Mouse (Mus musculus): ENCODE data around the gene Mrpl11. TPM values are rescaled to one million over a fixed set of nuclear protein-coding genes. Genes with fewer than 3 reads are reported as not detected.
"Not testable (repeated sequence)": the region's sequence is repeated elsewhere in the genome, so short reads cannot be mapped to it uniquely, and the experiment has no call there.

Gene Mrpl11
- polyA plus RNA-seq, 2 experiments from 2014 or later: 79.9 to 91.1 TPM

GRCm38 (mm10) chr19:4994043-4994442 lies 32.1 kb downstream of the Mrpl11 start:
- ATAC-seq: no peak

GRCm38 (mm10) chr19:4999445-5000140 lies 37.6 kb downstream of the Mrpl11 start:
- no peak for ATAC-seq

- ATAC-seq: peak; percentile 90
Observed at GRCm38 (mm10) chr19:5001666-5002406, 39.9 kb downstream of the Mrpl11 start.

DNA sequence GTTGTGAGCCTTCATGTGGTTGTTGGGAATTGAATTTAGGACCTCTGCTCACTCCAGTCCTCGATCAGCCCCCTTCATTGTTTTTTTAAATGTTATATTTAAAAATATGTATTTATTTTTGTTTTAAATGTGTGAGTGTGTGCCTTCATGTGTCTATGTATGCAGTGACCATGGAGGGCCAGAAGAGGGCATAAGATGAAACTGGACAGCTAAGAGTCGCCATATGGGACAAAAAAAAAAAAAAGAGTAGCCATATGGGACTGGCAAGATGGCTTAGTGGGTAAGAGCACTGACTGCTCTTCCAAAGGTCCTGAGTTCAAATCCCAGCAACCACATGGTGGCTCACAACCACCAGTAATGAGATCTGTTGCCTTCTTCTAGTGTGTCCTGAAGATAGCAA lies 41.7 kb downstream of the Mrpl11 start:
- not testable (repeated sequence) for ATAC-seq

GRCm38 (mm10) chr19:5004925-5005324 lies 43.0 kb downstream of the Mrpl11 start:
- ATAC-seq: no peak

DNA sequence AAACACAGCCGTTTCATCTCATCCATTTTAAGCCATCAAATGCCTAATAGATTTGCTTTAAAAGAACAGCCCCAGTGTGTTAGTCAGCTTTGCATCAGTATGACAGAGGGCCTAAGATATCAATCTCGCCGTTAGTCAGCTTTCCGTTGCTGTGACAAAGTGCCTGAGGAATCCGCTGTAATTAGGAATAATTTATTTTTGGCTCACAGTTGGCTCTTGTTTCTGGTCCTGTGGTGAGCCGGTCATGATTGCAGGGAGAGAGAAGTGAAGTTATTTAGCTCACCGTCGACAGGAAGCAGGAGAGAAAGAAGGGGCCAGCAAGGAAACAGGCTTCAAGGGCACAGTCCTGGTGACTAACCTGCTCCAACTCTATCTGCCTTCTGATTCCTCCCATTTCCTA lies 51.2 kb downstream of the Mrpl11 start:
- ATAC-seq: no peak

DNA sequence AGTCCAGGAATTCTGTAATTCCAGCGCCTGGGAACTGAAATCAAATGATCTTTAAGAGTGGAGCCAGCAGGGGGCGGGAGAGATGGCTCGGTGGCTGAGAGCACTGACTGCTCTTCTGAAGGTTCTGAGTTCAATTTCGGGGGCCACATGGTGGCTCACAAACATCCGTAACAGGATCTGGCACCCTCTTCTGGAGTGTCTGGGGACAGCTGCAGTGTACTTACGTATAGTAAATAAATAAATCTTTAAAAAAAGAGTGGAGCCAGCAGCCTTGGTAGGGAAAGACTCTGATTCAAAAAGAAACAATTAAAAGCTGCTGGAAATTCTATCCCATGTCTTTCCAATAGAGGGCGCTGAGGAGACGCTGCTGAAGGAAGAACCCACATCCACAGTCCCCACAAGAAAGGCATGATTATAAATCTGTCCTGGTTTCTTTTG lies 53.0 kb downstream of the Mrpl11 start:
- no peak for ATAC-seq

- ATAC-seq: no peak
Observed at GRCm38 (mm10) chr19:5016221-5016742, 54.3 kb downstream of the Mrpl11 start.

Other genes with a start within 250 kb of the Mrpl11 start
- gene Rbm4b, start 205.7 kb upstream of the Mrpl11 start, polyA plus RNA-seq (2017; shearing (Covaris generic)): 100 to 1,000 TPM in 1 of 2 experiments, 10 to 100 TPM in 1; 87.2 to 107 TPM
- 10 to 100 TPM; 25.8 to 50.9 TPM for gene Rbm4, start 168.2 kb upstream of the Mrpl11 start, polyA plus RNA-seq (2017; shearing (Covaris generic))
- gene Gm21992, start 150.5 kb upstream of the Mrpl11 start, polyA plus RNA-seq (2017; shearing (Covaris generic)): 10 to 100 TPM; 36.1 to 36.5 TPM
- 10 to 100 TPM; 18.3 to 54.9 TPM for gene Rbm14, start 150.5 kb upstream of the Mrpl11 start, polyA plus RNA-seq (2017; shearing (Covaris generic))
- 100 to 1,000 TPM in 1 of 2 experiments, 10 to 100 TPM in 1; 94.7 to 162 TPM for gene Ccs, start 122.8 kb upstream of the Mrpl11 start, polyA plus RNA-seq (2017; shearing (Covaris generic))
- not detected for gene Ccdc87, start 122.8 kb upstream of the Mrpl11 start, polyA plus RNA-seq (2017; shearing (Covaris generic))
- gene Ctsf, start 107.0 kb upstream of the Mrpl11 start, polyA plus RNA-seq (2017; shearing (Covaris generic)): under 1 TPM; 0.66 to 0.67 TPM
- gene Actn3, start 84.2 kb upstream of the Mrpl11 start, polyA plus RNA-seq (2017; shearing (Covaris generic)): not detected
- gene Zdhhc24, start 83.5 kb upstream of the Mrpl11 start, polyA plus RNA-seq (2017; shearing (Covaris generic)): 1 to 10 TPM; 6.3 to 6.7 TPM
- gene Bbs1, start 55.5 kb upstream of the Mrpl11 start, polyA plus RNA-seq (2017; shearing (Covaris generic)): 1 to 10 TPM in 1 of 2 experiments, not detected in 1; 1.4 TPM
- gene Dpp3, start 33.9 kb upstream of the Mrpl11 start, polyA plus RNA-seq (2017; shearing (Covaris generic)): 10 to 100 TPM; 38.4 to 59.4 TPM
- under 1 TPM in 1 of 2 experiments, not detected in 1; 0.25 TPM for gene Peli3, start 19.0 kb upstream of the Mrpl11 start, polyA plus RNA-seq (2017; shearing (Covaris generic))
- gene Npas4, start 28.2 kb downstream of the Mrpl11 start, polyA plus RNA-seq (2017; shearing (Covaris generic)): under 1 TPM; 0.32 to 0.83 TPM
- gene Slc29a2, start 61.7 kb downstream of the Mrpl11 start, polyA plus RNA-seq (2017; shearing (Covaris generic)): 1 to 10 TPM in 1 of 2 experiments, under 1 TPM in 1; 0.46 to 2.1 TPM
- gene B4gat1, start 76.7 kb downstream of the Mrpl11 start, polyA plus RNA-seq (2017; shearing (Covaris generic)): 10 to 100 TPM; 10.5 to 13.4 TPM
- gene AC124502.3, start 76.7 kb downstream of the Mrpl11 start, polyA plus RNA-seq (2017; shearing (Covaris generic)): under 1 TPM; 0.40 to 0.68 TPM
- gene Brms1, start 79.2 kb downstream of the Mrpl11 start, polyA plus RNA-seq (2017; shearing (Covaris generic)): 100 to 1,000 TPM in 1 of 2 experiments, 10 to 100 TPM in 1; 91.4 to 102 TPM
- gene Rin1, start 88.3 kb downstream of the Mrpl11 start, polyA plus RNA-seq (2017; shearing (Covaris generic)): under 1 TPM in 1 of 2 experiments, not detected in 1; 0.13 TPM
- gene Cd248, start 105.9 kb downstream of the Mrpl11 start, polyA plus RNA-seq (2017; shearing (Covaris generic)): not detected
- gene Tmem151a, start 123.4 kb downstream of the Mrpl11 start, polyA plus RNA-seq (2017; shearing (Covaris generic)): not detected
- 10 to 100 TPM; 49.2 to 51.1 TPM for gene Yif1a, start 126.4 kb downstream of the Mrpl11 start, polyA plus RNA-seq (2017; shearing (Covaris generic))
- not detected for gene Cnih2, start 136.4 kb downstream of the Mrpl11 start, polyA plus RNA-seq (2017; shearing (Covaris generic))
- gene Rab1b, start 144.9 kb downstream of the Mrpl11 start, polyA plus RNA-seq (2017; shearing (Covaris generic)): 100 to 1,000 TPM; 118 to 143 TPM
- gene Klc2, start 156.4 kb downstream of the Mrpl11 start, polyA plus RNA-seq (2017; shearing (Covaris generic)): 1 to 10 TPM; 4.6 to 6.7 TPM

All from activated CD4-positive, CD25-positive, alpha-beta regulatory T cell, adult 4 months (primary cell).